Mouse (Mus musculus): Measurements from ENCODE around the gene Zfp462.
"Not testable (repeated sequence)": the region's sequence is repeated elsewhere in the genome, so short reads cannot be mapped to it uniquely, and the experiment has no call there.

Gene Zfp462

DNA sequence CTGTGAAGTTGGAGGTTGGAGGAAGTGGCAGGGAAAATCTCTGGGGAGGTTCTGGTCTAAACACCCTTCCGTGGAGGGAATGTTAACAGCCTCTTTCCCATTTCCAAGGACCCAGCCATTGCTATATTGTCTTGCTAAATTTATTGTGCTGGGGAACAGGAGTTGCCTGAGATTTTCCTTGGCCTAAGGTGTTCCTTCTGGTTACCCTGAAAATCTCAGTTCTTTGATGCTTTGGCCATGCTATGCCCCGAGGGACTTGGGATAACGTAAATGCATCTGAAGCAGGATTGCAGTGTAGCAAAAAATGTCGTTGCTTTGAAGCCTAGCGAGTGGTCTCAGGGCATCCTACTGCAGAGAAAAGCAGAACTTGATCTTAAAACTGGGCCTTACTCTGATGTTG, 47.1 kb downstream of the Zfp462 start:
- DNase-seq (ENCODE audit: extremely low read depth, insufficient read length, low spot score) = no peak

GRCm38 (mm10) chr4:54993001-54993400, 48.2 kb downstream of the Zfp462 start:
- DNase-seq (ENCODE audit: extremely low read depth, insufficient read length, low spot score) = not testable (repeated sequence)

- no peak for DNase-seq (ENCODE audit: extremely low read depth, insufficient read length, low spot score)
These were observed 50.4 kb downstream of the Zfp462 start for GRCm38 (mm10) chr4:54995258-54995657.

DNA sequence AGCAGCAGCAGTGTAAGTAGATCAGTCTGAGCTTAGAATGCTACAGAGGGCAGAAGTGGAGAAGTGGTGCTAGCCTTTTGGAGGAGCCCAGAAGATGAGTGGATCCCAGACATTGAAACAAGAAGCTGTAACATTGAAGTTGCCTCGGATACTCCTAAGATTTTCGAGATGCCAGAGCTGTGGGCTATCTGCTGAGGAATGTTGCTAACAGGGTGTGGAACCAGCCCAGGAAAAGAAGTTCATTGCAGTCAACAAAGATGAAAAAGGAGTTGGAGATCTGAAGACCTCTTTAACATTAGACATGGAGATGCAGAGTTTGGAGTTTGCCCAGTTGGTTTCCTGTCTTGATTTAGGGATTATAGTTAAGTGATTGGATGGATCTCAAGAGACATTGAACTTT, 51.2 kb downstream of the Zfp462 start:
- no peak for DNase-seq (ENCODE audit: extremely low read depth, insufficient read length, low spot score)

DNA sequence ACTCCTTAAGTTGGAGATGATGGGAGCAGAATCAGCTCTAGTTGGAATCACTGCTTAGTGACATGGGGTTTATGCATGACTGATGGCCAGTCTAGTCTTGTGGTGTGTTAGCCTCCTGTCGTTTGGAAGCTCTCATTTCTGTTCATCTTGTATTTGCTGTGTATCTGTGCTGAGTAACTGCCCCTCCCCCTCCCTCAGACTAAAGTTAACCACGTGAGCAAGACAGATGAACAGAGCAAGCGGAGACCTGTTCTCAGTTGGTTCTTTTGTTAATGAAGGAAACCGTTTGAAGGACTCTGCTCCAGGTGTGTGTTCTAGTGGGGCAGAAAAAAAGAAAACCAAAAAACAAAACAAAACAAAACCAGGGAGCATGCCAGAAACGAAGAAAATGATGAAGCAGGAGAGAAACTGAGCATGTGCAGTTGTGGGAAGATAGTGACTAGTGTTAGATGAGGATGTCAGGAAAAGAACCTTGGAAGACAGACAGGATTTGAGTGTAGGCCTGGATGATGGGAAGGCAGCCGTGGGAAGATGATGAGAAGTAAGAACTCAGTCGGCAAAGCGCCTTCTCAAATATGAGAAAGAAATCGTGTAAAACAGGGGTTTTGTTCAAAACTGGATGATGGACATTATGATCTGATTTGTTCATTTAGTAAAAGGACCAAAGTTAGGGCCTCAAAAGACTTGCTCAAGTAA, 53.4 kb downstream of the Zfp462 start:
- DNase-seq (ENCODE audit: extremely low read depth, insufficient read length, low spot score) = no peak

GRCm38 (mm10) chr4:54999556-54999955, 54.7 kb downstream of the Zfp462 start:
- no peak for DNase-seq (ENCODE audit: extremely low read depth, insufficient read length, low spot score)

- DNase-seq (ENCODE audit: extremely low read depth, insufficient read length, low spot score) = no peak
These were observed 56.5 kb downstream of the Zfp462 start for GRCm38 (mm10) chr4:55001386-55001785.

- no peak for DNase-seq (ENCODE audit: extremely low read depth, insufficient read length, low spot score)
These were observed 58.3 kb downstream of the Zfp462 start for GRCm38 (mm10) chr4:55003128-55003527.

DNA sequence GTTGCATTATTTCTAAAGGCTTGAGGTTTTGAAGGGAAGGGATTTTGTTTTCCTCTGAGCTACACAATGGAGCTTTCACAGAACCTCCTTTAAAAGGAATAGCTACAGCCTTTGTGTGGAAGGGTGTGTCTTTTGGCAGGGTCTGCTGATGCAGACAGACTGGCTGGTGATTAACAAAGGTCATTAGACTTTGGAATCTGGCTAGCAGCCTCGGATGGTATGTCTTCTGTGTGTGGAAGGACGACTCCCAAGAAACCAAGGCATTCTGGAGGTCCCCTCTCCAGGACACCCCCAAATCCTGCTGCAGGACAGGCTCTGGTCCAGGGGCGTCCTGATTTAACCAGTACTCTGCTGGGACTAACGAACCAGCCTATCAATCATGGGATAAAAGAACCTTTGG, 60.2 kb downstream of the Zfp462 start:
- no peak for DNase-seq (ENCODE audit: extremely low read depth, insufficient read length, low spot score)

DNA sequence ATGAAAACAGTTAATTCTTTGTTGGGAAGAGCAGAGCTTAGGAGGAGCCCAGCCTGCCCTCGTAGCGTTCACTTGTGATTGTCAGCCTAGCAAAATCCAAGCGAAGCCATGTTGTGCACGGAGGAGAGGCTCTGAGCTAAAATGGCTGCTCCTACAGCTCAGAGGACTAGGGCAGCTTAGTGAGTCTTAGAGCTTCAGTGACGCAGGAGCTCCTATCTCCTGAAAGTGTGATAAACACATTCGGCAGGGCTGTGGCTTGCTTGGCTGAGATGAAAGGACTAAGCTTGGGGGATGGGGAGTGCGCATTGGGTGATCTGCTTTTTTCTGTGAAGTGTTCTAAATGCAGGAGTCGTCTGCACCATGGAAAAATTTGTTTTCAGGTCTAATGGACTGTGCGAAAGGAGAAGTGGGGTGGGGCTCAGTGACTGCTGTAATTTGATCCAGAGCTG, 60.7 kb downstream of the Zfp462 start:
- DNase-seq (ENCODE audit: extremely low read depth, insufficient read length, low spot score) = no peak

GRCm38 (mm10) chr4:55006024-55006423, 61.2 kb downstream of the Zfp462 start:
- DNase-seq (ENCODE audit: extremely low read depth, insufficient read length, low spot score) = no peak

DNA sequence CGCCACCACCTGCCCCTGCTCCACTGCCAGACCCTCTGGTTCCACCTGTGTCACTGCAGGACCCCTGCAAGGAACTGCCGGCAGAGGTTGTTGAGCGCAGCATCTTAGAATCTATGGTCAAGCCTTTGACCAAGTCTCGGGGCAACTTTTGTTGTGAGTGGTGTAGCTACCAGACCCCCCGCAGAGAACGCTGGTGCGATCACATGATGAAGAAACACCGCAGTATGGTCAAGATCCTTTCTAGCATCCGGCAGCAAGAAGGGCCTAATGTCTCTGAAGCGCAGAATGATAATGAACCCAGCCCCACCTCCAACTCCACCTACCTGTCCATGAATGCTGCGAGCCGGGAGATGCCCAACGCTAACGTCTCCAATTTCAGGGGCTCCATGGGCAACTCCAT, 63.8 kb downstream of the Zfp462 start:
- DNase-seq (ENCODE audit: extremely low read depth, insufficient read length, low spot score) = no peak

- no peak for DNase-seq (ENCODE audit: extremely low read depth, insufficient read length, low spot score)
These were observed 66.5 kb downstream of the Zfp462 start for GRCm38 (mm10) chr4:55011391-55011790.

GRCm38 (mm10) chr4:55013563-55014248, 68.9 kb downstream of the Zfp462 start:
- DNase-seq (ENCODE audit: extremely low read depth, insufficient read length, low spot score) = no peak

DNA sequence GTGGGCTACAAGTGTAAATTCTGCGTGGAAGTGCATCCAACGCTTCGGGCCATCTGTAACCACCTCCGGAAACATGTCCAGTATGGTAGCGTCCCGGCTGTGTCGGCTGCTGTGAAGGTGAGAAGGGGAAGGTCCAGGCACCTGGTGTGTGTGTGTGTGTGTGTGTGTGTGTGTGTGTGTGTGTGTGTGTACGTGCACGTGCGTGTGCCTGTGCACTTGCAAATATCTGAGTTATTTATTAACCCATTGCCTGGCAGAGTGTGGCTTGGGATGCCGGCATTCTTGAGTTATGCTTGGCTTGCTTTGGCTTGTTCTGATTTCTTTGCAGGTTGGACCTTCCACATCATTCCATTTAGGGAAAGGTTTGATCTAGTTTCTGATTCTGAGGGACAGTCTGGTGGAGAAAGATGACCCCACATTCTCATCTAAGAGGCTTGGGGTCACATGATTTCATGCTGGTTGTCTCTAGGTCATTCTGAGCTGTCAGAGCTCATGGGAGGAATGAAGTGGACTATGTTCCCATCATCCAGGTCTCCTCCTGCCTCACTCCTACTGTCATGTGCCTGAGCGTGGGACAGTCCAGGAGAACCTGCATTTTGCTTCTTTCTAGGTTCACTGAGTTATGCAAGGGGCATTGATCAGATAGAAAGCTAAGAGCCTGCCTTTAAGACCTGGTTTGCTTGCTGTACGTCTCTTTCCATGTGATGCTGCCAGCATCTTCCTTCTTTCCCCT, 70.0 kb downstream of the Zfp462 start:
- no peak for DNase-seq (ENCODE audit: extremely low read depth, insufficient read length, low spot score)

DNA sequence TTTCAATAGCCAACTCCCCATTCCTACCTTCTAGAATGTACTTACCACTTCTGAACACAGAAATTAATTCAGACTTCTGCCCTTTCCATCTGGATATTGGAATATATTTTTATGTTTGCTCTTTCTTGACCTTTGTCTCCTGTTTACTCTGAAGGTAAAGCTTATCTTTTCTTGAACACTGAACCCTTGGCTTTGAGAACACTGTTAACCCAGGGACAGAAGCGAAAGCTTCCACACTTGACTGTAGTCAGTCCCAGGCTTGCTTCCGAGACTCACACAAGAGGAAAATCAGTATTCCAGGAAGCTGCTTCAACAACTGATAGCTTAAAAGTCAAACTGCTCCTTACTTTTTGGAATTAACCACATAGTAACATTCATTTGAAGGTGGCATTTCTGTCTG, 70.7 kb downstream of the Zfp462 start:
- no peak for DNase-seq (ENCODE audit: extremely low read depth, insufficient read length, low spot score)

GRCm38 (mm10) chr4:55026109-55026646, 81.3 kb downstream of the Zfp462 start:
- no peak for DNase-seq (ENCODE audit: extremely low read depth, insufficient read length, low spot score)

- DNase-seq (ENCODE audit: extremely low read depth, insufficient read length, low spot score) = no peak
These were observed 85.6 kb downstream of the Zfp462 start for GRCm38 (mm10) chr4:55030401-55030800.

DNA sequence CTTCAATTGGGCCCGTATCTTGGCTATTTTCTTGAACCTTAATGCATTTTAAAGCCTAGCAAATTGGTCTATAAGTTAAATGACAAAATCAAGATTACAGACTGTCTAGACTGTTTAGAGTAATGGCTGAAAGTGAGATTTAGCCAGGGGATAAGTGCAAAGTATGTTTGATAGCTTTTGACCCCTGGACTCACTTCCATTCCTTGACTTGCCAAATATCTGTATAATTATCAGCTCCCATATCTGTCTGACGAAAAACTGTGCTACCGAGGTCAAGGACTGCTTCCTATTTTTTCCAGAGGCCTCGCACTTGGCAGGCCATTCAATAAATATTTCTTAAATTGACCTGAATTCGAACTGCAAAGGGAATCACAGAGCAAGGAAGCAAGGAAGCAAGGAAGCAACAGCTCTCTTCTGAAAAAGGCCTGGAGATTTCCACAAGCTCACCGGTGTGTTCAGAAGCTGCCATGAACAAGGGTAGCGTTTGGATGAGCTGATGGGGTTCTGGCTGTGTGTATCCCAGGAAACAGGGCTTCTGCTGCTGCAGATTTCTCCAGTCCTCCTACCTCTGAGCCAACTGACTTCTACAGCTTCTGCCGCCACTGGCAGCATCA, 87.6 kb downstream of the Zfp462 start:
- no peak for DNase-seq (ENCODE audit: extremely low read depth, insufficient read length, low spot score)

- no peak for DNase-seq (ENCODE audit: extremely low read depth, insufficient read length, low spot score)
These were observed 88.6 kb downstream of the Zfp462 start for GRCm38 (mm10) chr4:55033452-55033851.

GRCm38 (mm10) chr4:55038139-55038538, 93.3 kb downstream of the Zfp462 start:
- DNase-seq (ENCODE audit: extremely low read depth, insufficient read length, low spot score) = no peak
